Mouse (Mus musculus): ENCODE measurements at regions not wholly inside any gene's neighbourhood (a gene's known extent, or its start where the extent isn't known, plus 50 kb on each side); places are given as distances from the start of the nearest gene placed in this dataset.

GRCm38 (mm10) chr2:124718985-124719384 is 348.9 kb upstream of the Slc24a5 start:
- no peak for DNase-seq (ENCODE audit: low spot score)

GRCm38 (mm10) chr2:124719820-124720478 is 348.0 kb upstream of the Slc24a5 start:
- DNase-seq (ENCODE audit: low spot score) = no peak

- DNase-seq (ENCODE audit: low spot score) = no peak
Observed at GRCm38 (mm10) chr2:124720593-124721445, 347.1 kb upstream of the Slc24a5 start.

- no peak for DNase-seq (ENCODE audit: low spot score)
Observed at GRCm38 (mm10) chr2:124724171-124724570, 343.8 kb upstream of the Slc24a5 start.

GRCm38 (mm10) chr2:124724827-124725480 is 343.0 kb upstream of the Slc24a5 start:
- DNase-seq (ENCODE audit: low spot score) = no peak

DNA sequence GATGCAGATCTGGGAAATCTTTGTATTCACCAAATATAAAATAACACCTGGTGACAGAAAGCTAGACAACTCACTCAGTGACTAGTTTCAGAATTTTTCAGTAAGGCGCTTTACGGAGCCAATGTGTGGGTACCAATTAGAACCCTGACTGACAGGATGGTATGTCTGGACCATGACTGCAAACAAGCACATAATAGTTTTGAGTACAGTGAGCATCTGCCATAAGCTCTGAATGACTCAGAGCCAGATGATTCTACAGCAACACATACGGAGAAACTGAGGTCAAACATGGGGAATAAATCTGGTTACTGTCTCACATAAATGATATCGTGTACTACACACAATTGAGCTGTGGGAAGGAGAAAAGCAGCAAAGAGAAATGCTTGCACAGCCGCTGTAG is 339.9 kb upstream of the Slc24a5 start:
- no peak for DNase-seq (ENCODE audit: low spot score)

DNA sequence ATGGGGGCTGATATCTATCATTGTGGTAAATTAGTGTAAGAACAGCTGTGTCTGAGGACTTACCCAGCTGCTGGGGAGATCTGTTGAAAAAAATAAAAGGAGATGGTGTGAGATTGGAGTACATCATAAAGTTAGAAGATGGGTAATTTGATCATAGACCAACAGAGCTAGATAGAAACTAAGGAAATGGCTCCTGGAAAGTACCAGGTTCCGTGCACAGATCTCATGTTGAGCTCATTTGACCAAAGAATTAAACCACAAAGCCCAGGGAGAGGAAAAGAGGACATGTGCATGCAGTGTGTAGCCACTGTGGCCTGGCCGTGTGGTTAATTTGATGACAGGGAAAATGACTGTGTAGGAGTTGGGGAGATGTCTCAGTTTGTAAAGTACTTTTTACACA is 335.3 kb upstream of the Slc24a5 start:
- no peak for DNase-seq (ENCODE audit: low spot score)

DNA sequence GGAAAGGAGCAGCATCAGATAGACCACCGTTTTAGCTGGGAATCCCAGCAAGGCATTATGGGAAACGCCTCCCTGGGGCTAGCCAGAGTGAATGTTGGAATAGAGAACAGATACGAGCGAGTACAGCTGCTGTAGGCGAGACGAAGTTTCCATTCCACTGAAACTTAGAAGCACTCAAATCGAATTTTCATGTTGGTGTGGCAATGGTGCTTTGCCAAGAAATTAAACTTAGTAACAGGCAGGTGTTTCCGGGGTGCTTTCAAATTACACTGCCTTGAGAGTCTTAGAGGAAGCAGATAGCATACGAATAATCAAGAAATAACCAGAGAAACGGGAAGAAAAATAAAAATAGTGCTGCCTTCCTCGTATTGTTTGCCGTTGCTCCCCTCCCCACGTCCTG is 327.1 kb upstream of the Slc24a5 start:
- DNase-seq (ENCODE audit: low spot score) = no peak

- no peak for DNase-seq (ENCODE audit: low spot score)
Observed at GRCm38 (mm10) chr2:124742964-124743363, 325.0 kb upstream of the Slc24a5 start.

DNA sequence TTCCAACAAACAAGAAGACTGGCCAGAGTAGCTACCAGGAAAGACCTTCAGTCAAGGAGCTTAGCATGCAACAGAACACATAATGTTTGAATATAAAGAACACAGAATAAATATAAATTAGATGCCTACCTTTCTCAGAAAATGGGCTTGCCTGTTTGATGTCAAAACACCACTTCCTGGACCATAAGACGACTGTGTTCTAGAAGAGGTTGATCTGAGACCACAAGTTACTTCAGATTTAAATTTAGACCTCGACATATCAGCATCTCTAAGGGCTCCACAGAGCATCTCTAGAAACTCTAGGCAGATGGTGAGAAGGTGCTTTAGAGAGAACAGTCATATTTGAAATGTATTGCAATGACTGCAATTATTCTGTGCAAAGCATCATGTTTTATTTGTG is 322.9 kb upstream of the Slc24a5 start:
- DNase-seq (ENCODE audit: low spot score) = no peak

DNA sequence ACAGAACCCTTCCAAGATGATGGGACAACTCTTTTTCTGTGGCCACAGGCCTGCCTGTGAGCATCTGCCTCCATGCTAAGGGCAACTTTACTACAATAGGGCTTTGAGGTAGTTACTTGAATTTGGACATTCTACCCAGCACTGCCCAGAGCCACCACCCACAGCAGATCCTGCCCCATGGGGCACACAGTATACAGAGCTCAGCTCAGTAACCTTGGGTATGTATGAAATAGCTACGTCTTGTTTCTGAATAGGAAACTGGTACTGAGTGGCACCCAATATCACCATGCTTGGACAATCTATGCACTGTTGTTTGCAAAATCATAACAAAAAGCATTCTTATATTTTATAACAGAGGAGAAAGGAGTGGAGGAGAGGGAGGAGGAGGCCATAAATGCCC is 320.8 kb upstream of the Slc24a5 start:
- no peak for DNase-seq (ENCODE audit: low spot score)

- DNase-seq (ENCODE audit: low spot score) = no peak
Observed at GRCm38 (mm10) chr2:124747627-124748026, 320.3 kb upstream of the Slc24a5 start.

DNA sequence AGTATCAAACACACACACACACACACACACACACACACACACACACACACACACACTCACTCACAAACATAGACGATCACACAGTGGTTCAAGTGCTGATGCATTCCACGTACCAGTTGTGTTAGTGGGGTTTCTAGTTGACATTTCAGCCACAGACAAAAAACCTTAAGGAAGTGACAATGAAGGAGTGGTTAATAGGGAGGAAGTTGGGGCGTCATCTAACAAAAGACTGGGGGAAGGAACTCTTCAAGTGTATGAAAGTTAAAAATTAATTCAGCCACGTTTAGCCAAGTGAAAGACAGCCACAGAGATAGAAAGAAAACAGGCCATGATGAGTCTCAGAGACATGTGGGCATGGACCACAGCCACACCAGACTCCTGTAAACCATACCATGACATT is 316.1 kb upstream of the Slc24a5 start:
- no peak for DNase-seq (ENCODE audit: low spot score)

DNA sequence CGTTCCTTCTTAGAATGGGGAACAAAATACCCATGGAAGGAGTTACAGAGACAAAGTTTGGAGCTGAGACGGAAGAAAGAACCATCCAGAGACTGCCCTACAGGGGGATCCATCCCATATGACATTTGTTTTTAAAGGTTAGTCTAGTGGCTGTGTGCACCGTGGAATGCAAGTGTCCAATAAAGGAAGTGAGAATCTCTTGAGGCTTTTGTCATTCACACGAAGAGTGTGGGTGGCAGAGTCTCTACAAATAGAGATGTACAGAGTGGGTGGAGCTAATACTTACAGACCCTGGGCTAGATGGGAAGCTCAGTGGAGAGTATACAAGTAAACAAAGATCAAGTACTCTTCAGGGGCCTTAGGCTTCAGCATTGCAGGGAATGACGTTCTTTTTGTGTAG is 314.2 kb upstream of the Slc24a5 start:
- no peak for DNase-seq (ENCODE audit: low spot score)

DNA sequence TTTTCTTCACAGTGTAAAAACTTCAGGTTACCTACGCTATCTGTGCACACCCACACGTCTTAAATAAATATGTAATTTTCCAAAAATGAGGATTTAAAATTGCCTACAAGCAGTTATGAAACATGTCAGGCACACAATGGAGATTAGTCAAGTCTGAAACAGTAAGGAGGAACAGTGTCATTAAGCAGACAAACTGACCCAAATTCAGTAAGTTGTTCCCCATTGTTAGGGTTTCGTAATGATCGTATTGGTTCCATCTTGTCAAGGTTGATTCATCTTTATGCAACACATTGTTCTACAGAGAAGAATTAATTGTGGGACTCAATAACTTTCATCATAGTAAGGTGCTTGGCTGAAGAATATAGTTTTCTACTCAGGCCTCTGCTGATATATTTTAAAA is 312.7 kb upstream of the Slc24a5 start:
- DNase-seq (ENCODE audit: low spot score) = no peak

GRCm38 (mm10) chr2:124758992-124759391 is 308.9 kb upstream of the Slc24a5 start:
- no peak for DNase-seq (ENCODE audit: low spot score)

DNA sequence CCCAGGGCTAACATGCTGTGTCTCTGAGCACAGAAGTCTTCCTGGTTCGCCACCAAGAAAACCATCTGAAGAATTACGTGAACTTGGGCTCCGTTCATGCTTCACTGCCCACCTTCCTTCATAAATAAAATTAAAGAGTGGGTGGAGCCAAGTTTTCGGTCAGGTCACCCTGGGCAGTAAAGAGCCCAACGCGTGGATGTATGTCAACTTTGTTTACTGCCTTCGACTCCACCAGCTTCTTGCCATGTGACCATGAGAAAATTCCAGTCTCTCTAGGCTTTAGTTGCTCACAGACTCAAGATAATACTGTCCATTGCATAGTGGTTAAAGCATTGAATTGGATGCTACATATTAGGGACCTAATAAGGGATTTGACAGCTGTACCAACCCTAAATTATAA is 304.3 kb upstream of the Slc24a5 start:
- no peak for DNase-seq (ENCODE audit: low spot score)

DNA sequence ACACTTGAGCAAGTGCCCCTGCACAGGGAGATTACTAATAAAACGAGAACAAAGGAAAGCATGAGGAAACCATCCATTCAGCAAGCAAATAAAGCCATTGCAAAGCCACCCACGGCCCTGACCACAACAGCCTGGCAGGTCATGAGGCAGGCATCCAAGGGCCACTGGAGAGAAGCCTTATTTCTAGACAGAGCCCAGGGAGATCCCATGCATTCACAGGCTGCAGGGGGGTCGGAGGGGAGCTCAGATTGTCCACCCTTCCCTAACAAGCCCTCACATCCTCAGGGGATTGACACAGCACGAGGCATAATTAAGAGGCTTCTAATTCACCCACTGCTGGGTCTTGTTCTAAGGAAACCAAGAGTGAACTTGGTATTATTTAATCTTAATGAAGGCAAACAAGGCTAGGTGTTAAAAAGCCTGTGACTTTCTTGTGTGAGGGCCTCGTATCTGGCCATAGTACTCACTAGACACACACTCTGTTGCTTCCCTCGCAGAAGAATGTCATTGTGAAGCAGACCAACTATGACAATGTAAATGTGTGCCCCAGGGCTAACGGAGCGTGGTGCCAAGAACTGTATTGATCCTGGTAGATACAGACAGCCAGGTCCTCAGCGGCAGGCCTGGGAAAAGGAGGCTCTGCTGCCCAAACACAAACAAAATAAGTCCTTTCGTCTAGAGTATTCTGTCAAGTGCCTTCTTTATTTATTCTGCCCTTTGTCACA is 303.6 kb upstream of the Slc24a5 start:
- DNase-seq (ENCODE audit: low spot score) = peak; percentile 19

- peak; percentile 19 for DNase-seq (ENCODE audit: low spot score)
Observed at GRCm38 (mm10) chr2:124769267-124769967, 298.5 kb upstream of the Slc24a5 start.

GRCm38 (mm10) chr2:124770028-124770427 is 297.9 kb upstream of the Slc24a5 start:
- DNase-seq (ENCODE audit: low spot score) = no peak

GRCm38 (mm10) chr2:124772055-124772708 is 295.7 kb upstream of the Slc24a5 start:
- peak; percentile 83 for DNase-seq (ENCODE audit: low spot score)

Measured in adipocyte (in vitro differentiated cells).